Mouse (Mus musculus) mouse trophoblast stem cell (cell line): ENCODE data around the gene Gli1.

Experiments
- in situ Hi-C, 2 experiments: fragments of 300-500 bp; cut with MseI, MboI; formaldehyde crosslinking; loops; 2 replicates in 1 of 2; 3 replicates in 1 of 2; pipeline ENCODE4 v1.15.1; 2025

Gene Gli1

DNA sequence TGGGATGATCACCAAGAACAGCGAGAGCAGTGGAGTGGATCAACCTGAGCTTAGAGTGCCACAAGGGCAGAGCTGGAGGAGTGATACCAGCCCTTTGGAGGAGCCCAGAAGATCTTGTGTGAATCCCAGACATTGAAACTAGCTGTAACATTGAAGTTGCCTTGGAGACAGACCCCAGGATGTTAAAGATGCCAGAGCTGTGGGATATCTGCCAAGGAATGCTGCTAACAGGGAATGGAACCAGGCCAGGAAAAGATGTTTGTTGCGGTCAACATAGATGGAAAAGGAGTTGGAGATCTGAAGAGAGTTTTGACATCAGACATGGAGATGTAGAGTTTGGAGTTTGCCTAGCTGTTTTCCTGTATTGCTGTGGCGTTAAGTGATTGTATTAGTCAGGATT is 4.4 kb upstream of the Gli1 start:
- in situ Hi-C loops, result no loop called here

DNA sequence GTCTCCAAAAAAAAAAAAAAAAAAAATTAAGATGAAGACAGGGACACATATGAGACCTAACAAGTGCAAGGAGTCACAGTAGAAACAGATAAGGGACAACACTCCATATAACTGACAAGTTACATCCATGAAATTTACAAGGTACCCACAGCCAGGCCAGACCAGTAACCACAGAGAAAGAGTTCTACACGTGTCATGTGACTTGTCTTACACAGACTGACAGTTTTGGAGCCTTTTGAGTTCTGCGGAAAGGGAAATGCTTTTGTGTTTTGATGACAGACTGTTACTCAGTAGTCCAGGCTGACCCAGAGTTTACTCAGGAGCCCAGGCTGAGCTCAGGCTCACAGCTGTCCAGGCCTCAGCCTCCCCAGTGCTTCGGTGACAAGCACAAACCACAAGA is 1.3 kb upstream of the Gli1 start:
- in situ Hi-C loops, result no loop called here

- in situ Hi-C loops, result no loop called here
These were observed 449 bp downstream of the Gli1 start for GRCm38 (mm10) chr10:127341360-127341690.

DNA sequence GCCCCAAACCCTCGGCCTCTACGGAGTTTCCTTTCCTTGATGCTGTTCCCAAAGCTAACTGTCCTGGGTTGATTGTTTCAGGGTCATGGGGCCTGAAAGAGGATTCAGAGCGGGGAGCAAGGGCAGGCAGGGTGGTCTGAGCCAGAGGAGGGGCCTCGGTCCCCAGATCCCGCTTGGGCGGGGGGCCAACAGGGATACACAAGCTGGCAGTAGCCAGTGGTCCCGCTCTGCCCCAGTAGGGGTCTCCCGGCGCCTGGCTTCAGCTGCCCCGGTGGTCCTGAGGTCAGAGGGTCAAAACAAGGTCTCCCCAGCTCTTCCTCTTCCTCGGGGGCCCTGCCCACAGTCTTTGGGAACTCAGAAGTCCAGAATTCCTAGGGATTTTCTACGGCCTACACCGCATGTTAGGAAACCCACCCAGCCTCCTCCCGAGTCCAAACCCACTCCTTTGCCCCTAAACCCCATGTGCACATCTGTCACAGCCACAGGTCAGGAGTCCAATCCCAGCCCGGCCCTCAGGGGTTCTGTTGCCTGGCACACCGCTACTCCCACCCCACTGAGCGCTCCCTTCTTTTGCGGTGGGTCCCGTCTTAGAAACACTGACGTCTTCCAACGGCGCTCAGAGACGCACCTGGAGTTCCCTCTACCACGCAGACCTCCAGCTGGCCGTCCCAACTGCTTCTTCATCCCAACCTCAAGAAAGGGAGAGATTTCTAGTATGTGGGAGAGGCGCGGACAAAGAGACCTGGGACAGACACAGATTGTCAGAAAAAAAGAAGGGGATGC is 1.0 kb downstream of the Gli1 start:
- in situ Hi-C loops, result no loop called here

- in situ Hi-C loops, result no loop called here
These were observed 1.8 kb downstream of the Gli1 start for GRCm38 (mm10) chr10:127339683-127340576.

- in situ Hi-C loops, result no loop called here
These were observed 2.7 kb downstream of the Gli1 start for GRCm38 (mm10) chr10:127338930-127339682.

- in situ Hi-C loops, result no loop called here
These were observed 4.2 kb downstream of the Gli1 start for GRCm38 (mm10) chr10:127337536-127338099.

GRCm38 (mm10) chr10:127336952-127337351 is 4.8 kb downstream of the Gli1 start:
- in situ Hi-C loops, result no loop called here

- in situ Hi-C loops, result no loop called here
These were observed 6.5 kb downstream of the Gli1 start for GRCm38 (mm10) chr10:127335271-127335670.

GRCm38 (mm10) chr10:127333152-127333551 is 8.6 kb downstream of the Gli1 start:
- in situ Hi-C loops, result no loop called here

- in situ Hi-C loops, result no loop called here
These were observed 9.4 kb downstream of the Gli1 start for GRCm38 (mm10) chr10:127332211-127332874.

- in situ Hi-C loops, result no loop called here
These were observed 11.6 kb downstream of the Gli1 start for GRCm38 (mm10) chr10:127330212-127330611.

DNA sequence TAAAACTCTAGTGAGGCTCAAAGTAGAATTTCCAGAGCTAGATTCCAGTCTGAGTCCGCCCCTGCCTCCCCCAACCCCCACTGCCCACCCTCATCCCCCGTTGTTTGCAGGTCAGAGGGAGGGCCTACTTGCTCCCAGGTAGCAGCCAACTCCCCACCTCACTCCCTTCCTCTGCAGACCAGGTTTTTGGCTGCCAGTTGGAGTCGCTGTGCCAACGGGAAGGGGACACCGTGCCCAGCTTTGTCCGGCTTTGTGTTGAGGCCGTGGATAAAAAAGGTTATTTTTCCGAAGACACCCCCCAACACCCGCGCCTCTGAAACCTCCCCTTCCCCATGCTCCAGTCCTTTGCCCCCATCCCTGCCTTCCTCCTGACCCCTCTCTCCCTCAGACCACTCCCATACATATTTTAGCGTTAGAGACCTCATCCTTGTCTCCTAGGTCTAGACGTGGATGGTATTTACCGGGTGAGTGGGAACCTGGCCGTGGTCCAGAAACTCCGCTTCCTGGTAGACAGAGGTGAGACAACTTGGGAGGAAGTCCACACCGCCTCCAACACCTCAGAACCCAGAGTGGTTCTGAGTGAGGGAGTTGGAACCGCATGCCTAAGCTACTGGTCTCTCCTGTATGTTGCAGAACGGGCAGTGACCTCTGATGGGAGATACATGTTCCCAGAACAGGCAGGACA is 14.2 kb downstream of the Gli1 start:
- in situ Hi-C loops, result no loop called here

GRCm38 (mm10) chr10:127326828-127327227 is 14.9 kb downstream of the Gli1 start:
- in situ Hi-C loops, result no loop called here

- in situ Hi-C loops, result no loop called here
These were observed 15.6 kb downstream of the Gli1 start for GRCm38 (mm10) chr10:127326017-127326801.

DNA sequence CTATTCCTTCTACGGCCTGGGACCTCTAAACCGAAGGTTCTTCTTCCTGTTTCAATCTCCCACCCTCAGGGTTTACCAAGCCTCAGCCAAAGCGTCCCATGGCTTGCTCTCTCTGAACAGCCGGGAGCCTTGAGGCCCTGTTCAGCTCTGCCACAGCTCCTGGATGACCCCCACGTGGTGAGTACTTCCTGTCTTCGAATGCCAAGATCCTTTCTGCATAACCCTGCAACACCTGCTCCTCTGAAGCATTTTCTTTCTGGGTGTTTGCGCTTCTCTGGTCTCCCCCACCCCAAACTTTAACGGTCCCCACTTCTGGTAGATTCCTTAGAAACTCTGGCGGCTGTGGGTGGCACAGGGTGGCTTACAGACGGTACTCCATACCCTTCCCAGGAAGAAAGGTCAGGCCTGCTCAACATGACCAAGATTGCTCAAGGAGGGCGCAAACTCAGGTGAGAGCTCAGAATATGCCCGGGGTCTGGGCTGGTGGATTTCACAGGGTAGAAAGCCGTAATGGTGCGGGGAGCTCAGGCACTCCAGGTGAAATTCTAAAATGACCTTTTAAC is 16.2 kb downstream of the Gli1 start:
- in situ Hi-C loops, result no loop called here

DNA sequence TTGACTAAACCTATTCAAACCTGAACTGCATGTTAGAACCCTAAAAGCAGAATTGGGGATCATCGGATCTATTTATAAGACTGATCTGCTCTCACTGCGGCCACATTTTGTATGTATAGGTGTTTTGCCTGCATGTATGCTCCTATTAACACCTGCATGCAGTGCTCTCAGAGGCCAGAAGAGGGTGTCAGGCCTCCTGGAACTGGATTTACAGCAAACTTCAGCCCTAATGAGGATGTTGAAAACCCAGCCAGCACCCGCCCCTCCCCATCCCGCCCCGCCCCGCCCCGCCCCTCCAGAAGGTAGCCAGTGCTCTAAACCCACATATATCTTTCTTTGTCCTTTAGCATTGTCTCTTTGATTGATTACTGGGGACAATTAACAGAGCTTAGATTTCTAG is 17.3 kb downstream of the Gli1 start:
- in situ Hi-C loops, result no loop called here

- in situ Hi-C loops, result no loop called here
These were observed 18.5 kb downstream of the Gli1 start for GRCm38 (mm10) chr10:127323131-127323855.

DNA sequence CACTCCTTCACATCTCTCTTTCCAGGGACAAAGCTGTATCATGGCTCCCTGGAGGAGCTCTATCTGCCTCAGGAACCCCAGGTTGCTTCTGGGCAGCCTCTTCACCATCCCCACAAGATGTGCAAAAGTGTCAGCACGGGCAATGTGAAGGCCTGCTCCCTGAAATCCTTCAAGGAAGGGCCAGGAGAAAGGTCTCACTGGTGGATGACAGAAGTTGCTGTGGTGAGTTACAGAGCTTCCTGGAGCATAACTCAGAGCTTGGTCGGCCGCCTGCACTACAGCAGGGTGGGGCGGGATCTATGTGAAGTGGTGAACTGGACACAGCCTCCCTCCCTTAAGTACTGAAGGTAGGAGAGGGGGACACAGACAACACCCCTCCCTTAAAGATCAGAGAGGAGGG is 19.1 kb downstream of the Gli1 start:
- in situ Hi-C loops, result no loop called here
